Mouse (Mus musculus): Measurements from ENCODE around the gene Chic1.

Chic1 gene

GRCm38 (mm10) chrX:103356287-103356686, at the start of gene Chic1:
Gene Chic1, plus strand, starts transcription at chrX:103356476.
- DNase-seq, result peak; percentile 77 to 85

DNA sequence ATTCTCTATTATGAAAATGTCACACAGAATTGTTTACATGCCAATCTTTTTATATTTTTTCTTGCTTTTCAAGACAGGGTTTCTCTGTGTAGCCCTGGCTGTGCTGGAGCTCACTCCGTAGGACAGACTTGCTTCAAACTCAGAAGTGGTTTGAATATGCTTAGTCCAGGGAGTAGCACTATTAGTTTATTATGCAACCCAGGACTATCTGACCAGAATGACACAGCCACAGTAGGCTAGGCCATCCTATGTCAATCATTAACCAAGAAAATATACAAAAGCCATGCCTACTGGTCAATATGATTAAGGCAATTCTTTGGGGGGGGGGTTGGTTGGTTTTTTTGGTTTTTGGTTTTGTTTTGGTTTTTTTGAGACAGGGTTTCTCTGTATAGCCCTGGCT, 48.0 kb upstream of the Chic1 start:
- no peak for DNase-seq

GRCm38 (mm10) chrX:103311723-103312122, 44.6 kb upstream of the Chic1 start:
- no peak for DNase-seq

DNA sequence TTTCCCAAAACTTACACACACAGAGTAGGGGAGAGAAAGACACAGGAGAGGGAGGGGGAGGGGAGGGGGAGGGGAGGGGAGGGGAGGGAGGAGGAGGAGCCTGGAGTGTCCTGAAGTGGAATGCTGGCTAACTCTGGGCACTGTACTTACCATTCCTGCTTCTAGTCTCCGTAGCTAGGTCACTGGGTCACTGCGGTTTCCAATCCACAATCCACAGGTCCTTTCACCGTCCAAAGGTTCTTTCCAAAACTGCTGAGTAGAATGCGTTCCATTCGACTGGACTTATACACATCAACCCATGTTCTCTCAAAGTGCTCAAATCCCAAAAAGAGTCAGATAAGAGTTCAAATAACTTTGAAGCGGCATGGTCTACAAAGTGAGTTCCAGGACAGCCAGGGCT, 42.1 kb upstream of the Chic1 start:
- DNase-seq, result no peak

DNA sequence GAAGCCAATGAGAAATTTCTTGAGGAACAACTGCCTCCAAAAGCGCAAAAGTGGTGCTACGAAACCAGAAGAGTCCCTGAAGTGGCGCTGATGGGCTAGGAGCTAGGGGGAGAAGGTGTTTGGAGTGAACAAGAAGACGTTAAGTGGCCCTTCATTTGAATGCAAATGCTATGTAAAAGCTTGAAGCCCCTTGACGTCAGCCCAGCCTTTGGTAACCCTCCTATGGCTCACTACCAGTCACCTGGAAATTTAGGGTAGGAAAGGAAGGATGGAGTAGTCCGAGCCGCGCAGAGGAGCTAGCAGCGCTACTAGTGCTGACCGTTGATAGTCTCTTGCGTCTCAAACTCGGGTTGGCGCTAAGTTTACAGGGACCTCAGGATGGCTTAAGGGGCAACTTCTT, 35.1 kb upstream of the Chic1 start, which contains the start of gene Cdx4:
Gene Cdx4, plus strand, starts transcription at position 253 of the 400 bp plus-strand sequence.
- no peak for DNase-seq

DNA sequence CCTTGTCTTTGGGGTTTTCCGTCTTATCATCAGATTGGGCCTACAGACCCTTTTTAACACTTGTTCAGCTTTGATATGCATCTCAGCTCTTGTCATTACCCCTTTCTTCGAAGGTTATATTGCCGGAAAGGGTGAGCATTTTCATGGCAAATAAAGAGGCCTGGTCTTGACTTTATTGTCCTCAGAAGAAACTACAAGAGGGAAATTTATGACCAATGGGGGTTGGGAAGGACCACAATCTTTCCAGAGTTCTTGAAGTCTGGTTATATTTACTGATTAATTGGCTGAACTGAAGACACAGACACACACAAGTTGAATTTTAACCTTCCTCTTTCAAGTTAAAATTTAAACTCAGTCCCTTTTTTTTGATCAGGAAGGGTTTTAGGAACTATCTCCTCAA, 30.4 kb upstream of the Chic1 start:
- DNase-seq, result no peak

GRCm38 (mm10) chrX:103329386-103329785, 26.9 kb upstream of the Chic1 start:
- peak; percentile 28 to 38 for DNase-seq

DNA sequence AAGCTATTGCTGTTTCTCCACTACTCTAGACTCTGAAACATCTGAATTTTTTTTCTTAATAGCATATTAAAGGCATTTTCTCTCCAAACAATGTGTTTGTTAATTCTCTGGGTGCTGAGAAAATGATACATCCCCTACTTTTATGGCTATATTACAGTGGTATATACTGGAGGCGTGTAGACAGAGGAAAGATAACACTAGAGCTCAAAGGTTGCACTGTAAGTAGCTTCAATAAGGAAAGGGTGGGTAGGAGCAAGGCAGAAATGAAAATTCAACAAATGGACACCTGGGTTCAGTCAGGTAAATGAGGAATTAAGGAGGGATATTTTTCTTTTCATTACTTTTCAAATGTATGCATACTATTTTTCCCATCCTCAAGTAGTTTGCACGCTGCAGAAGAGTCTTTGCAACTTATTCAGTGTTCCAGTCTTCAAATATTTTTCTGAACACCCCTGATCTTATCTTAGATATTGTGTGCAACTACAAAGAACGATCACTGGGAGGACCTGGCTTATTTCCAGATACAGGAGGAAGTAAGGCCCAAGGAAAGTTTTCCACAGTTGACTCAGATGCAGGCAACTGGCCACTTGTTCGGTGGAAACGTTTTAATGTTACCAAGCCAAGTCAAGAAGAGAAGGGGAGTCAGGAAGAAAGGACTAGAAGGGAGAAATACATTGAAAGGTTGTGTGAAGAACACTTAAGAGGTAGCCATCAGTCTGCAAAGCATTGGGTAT, 25.0 kb upstream of the Chic1 start:
- no peak for DNase-seq

DNA sequence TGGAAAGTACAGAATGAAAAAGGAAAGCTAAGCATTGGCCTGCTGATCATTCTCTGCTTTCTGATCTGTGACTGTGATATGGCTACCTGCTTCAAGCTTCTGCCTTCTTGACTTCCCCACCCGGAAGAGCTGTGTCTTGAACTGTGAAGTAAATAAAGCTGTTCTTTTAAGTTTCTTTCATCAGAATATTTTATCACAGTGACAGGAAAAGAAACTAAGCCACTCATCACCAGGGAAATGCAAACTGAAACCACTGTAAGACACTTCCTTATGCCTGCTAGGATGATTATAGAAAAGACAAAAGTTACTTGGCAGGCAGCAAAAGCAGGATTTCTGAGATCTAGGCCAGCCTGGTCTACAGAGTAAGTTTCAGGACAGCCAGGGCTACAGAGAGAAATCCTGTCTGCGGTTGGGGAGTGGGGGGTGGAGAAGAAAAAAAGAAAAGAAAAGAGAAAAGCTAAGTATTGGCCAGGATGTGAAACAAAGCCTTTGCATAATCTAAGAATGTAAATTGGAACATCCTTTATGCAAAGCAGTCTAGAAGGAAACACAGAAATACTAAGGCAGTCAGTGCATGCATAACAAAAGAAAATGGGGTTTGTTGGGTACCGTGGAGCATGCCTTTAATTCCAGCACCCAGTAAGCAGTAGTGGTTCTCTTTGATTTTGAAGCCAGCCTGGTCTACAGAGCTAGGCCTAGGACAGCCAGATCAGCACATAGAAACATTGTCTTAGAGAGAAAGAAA, 14.7 kb upstream of the Chic1 start:
- no peak for DNase-seq

DNA sequence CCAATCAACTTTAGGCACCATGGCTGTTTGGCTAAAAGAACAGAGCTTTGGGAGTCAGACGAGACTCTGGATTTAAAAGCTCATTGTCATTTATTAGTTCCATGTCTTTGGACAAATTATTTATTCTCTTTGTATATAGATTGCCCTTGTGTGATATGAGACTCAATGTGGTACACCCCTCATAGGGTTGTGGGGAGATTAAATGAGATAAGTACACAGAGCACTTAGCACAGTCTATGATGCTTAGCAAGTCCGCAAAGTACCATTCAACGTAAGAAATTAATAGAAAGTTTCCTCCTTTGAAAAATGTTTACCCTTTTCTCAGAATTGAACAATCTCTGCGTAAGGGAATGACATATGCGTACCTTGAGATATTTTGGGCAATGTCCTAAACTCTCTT, 492 bp upstream of the Chic1 start:
- no peak for DNase-seq

GRCm38 (mm10) chrX:103356761-103357236, 523 bp downstream of the Chic1 start:
- DNase-seq, result peak in 1 of 2 experiments; percentile 26

- DNase-seq, result peak in 1 of 2 experiments; percentile 9
These were observed 9.9 kb downstream of the Chic1 start for GRCm38 (mm10) chrX:103366201-103366600.

- DNase-seq, result no peak
These were observed 12.4 kb downstream of the Chic1 start for GRCm38 (mm10) chrX:103368650-103369049.

GRCm38 (mm10) chrX:103371221-103371620, 14.9 kb downstream of the Chic1 start:
- peak in 1 of 2 experiments; percentile 16 for DNase-seq

- peak in 1 of 2 experiments; percentile 11 for DNase-seq
These were observed 15.4 kb downstream of the Chic1 start for GRCm38 (mm10) chrX:103371627-103372026.

DNA sequence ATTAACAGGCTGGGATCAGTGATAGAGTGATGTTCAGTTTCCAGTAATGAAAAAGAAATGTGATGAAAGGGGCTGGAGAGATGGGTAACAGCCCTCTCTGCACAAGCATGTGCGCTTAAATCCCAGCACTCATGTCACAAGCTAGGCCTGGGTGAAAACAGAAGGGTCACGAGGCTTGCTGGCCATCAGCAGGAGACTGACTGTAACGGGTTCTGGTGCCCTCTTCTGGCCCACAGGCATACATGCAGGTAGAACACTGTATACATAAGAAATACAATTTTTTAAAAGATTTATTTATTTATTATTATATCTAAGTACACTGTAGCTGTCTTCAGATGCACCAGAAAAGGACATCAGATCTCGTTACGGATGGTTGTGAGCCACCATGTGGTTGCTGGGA, 18.0 kb downstream of the Chic1 start:
- DNase-seq, result peak; percentile 22 to 27

DNA sequence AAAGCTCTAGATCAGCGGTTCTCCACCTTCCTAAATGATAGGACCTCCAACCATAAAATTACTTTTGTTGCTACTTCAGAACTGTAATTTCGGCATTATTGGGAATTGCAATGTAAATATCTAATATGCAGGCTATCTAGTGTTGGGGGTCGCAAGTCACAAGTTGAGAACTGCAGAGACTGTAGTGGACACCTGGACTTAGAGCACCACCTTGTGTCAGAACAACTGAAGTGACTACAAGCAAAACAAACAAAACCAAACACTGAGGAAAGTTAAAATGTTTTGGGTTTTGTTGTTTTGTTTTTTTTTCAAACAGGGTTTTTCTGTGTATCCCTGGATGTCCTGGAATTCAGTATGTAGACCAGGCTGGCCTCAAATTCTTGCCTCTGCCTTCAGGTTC, 28.3 kb downstream of the Chic1 start:
- no peak for DNase-seq

DNA sequence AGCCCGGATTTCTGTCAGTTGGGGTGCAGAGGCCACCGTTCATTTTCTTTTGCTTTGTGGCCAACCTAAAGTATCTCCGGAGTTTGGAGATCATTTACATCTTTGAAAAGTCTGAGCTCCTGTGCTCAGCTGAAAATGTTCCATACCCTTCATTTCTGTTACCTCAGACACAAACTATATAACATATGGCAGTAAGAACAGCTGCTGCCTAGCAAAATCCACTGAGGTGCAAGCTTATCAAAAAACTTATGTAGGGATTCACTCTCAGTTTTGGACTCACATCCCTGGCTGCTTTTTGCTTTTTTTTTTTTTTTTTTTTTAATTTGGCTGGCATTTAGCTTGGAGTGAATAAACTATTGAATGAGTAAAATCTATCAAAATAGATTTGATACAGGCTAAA, 31.9 kb downstream of the Chic1 start:
- no peak for DNase-seq

DNA sequence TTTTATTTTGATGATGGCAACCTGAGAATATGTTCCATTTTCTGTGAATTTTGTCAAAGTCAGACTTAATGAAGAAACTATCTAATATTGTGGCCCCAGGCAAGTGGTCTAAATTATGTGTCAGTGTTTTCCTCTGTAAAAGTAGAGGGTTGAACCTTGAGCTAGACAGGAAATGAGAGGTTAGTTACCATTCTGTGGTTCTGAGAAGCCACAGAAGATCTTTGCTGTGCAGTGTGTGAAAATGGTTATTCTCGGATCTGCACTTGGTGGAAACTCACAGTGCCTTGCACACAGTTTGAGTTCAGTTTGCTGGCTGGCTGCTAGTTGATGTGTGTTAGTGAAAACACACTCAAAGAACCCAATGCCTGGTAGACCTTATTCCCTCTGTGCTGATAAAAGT, 37.6 kb downstream of the Chic1 start:
- no peak for DNase-seq

DNA sequence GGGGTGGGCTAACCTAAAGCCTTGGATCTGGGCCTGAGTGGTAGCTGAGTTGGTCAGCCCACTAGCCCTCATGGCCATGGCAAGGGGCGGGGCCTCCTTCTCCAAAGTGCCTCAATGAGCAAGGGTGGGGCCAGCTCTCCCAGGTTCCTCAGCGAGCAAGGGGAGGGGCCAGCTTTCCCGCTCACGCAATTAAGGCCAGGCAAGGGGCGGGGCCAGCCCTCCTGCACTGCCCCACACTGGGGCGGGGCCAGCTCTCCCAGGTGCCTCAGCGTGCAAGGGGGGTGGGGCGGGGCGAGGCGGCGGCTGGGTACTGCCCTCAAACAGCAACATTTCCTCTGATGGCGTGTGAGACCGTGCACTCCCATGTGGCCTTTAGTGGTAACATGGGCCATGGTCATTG, 48.7 kb downstream of the Chic1 start:
- no peak for DNase-seq

- DNase-seq, result no peak
These were observed 57.9 kb downstream of the Chic1 start, which contains the start of gene Tsx for GRCm38 (mm10) chrX:103414167-103414566. Gene Tsx, plus strand, starts transcription at chrX:103414467.

DNA sequence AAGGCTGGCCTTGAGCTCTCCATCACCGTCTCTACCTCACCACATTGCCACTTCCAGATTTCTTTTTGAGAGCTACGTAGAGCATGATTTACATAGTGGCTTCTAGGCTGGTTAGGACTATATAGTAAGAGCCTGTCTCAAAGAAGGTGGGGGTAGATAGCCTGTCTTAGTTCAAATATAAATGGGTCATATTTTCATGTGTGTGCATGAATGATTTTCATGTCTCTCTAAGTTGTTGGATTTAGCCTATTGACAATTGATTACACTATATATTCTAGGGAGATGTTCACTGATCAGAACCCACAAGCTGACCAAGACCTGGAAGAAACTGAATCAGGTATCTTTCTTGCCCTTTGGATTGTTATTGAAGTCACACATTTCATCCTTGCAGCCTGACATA, 65.4 kb downstream of the Chic1 start, which contains the start of gene Gm26992:
Gene Gm26992, plus strand, starts transcription at position 301 of the 400 bp plus-strand sequence.
- no peak for DNase-seq

- no peak for DNase-seq
These were observed 71.4 kb downstream of the Chic1 start for GRCm38 (mm10) chrX:103427677-103428076.

DNA sequence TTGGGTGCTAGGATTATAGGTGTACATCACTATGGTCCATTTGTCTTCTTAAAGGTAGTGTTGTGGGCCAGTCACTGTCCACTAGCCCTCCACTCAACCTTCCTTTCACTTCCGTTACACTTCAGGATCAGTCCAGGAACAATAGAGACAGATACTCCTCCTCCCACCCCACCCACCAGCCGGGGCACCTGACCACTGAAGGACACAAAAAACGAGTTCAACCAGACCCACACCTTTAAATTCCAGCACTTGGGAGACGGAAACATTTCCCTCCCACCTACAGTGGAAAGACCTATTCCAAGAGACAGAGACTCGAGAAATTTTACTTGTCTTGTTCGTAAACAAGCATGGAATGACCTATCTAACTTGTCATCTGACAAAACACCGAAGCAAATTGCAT, 76.0 kb downstream of the Chic1 start:
- no peak for DNase-seq

Data from cerebellum, adult 18-20 months (tissue).